Mouse (Mus musculus): ENCODE results near the gene Mid1ip1.

Gene Mid1ip1

GRCm38 (mm10) chrX:10714696-10715140, at the start of gene Mid1ip1:
Gene Mid1ip1 (plus strand): TSS chrX:10715013.
- DNase-seq (ENCODE audit: low read depth): no peak

- DNase-seq (ENCODE audit: low read depth): peak; percentile 8
These were observed 20.2 kb upstream of the Mid1ip1 start for GRCm38 (mm10) chrX:10694455-10695180.

- DNase-seq (ENCODE audit: low read depth): no peak
These were observed 8.1 kb upstream of the Mid1ip1 start for GRCm38 (mm10) chrX:10706728-10707127.

- DNase-seq (ENCODE audit: low read depth): no peak
These were observed 775 bp upstream of the Mid1ip1 start for GRCm38 (mm10) chrX:10713839-10714637.

GRCm38 (mm10) chrX:10716917-10717763, 2.3 kb downstream of the Mid1ip1 start:
- DNase-seq (ENCODE audit: low read depth): peak; percentile 86

GRCm38 (mm10) chrX:10718021-10718837, 3.4 kb downstream of the Mid1ip1 start:
- DNase-seq (ENCODE audit: low read depth): peak; percentile 39

GRCm38 (mm10) chrX:10718838-10719539, 4.2 kb downstream of the Mid1ip1 start:
- DNase-seq (ENCODE audit: low read depth): peak; percentile 78

GRCm38 (mm10) chrX:10720391-10720790, 5.6 kb downstream of the Mid1ip1 start:
- no peak for DNase-seq (ENCODE audit: low read depth)

- DNase-seq (ENCODE audit: low read depth): no peak
These were observed 9.8 kb downstream of the Mid1ip1 start for GRCm38 (mm10) chrX:10724571-10724970.

GRCm38 (mm10) chrX:10729488-10729887, 14.7 kb downstream of the Mid1ip1 start:
- DNase-seq (ENCODE audit: low read depth): peak; percentile 34

GRCm38 (mm10) chrX:10734453-10734852, 19.6 kb downstream of the Mid1ip1 start:
- DNase-seq (ENCODE audit: low read depth): peak; percentile 43

- DNase-seq (ENCODE audit: low read depth): no peak
These were observed 20.1 kb downstream of the Mid1ip1 start for GRCm38 (mm10) chrX:10734874-10735273.

GRCm38 (mm10) chrX:10758866-10759265, 44.1 kb downstream of the Mid1ip1 start:
- DNase-seq (ENCODE audit: low read depth): no peak

- DNase-seq (ENCODE audit: low read depth): no peak
These were observed 48.7 kb downstream of the Mid1ip1 start for GRCm38 (mm10) chrX:10763476-10764016.

Data from NIH3T3 (cell line).